Mouse (Mus musculus): Measurements from ENCODE around the gene Slc10a7. TPM values are rescaled to one million over a fixed set of nuclear protein-coding genes. Genes with fewer than 3 reads are reported as not detected.
"Not testable (repeated sequence)": the region's sequence is repeated elsewhere in the genome, so short reads cannot be mapped to it uniquely, and the experiment has no call there.

The Slc10a7 gene
- polyA plus RNA-seq, 1 experiment: 3.6 TPM

GRCm38 (mm10) chr8:78545153-78545817 lies 36.1 kb downstream of the Slc10a7 start:
- DNase-seq (ENCODE audit: extremely low spot score in 1 of 2, low spot score in 1 of 2): not testable (repeated sequence)

DNA sequence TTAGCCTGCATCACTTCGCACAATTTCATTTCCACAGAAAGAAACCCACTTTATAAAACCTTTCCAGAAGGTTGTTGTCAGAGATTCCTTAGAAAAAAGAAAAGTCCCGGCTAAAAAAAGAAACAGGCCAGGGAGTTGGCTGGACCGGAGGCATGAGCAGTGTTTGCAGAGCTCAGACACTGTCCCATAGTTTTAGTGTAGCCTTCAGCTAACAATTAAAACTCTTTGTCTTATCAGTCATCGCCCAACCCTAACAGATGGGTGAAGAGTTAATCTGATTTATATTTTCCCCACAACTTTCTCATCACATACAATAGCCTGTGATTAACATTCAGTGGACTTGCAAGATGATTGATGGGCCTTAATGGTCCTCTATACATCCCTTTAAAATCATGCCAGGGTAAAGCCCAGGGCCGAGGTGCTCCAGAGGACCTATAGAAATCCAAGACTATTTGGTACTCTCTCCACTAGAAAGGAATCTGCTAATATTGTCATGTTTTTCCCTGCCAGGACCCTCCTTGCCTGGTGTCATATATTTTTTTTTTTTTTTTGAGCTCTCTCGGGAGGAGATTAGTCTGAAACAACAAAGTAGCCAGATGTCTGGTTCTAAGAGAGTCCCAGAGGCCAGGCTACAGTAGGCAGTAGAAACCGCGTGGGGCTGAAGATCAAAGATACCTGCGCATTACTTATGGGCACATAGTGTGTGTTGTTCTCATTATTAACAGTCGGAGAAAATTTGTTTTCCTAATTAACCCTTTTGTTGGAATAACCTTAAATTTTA lies 41.0 kb downstream of the Slc10a7 start:
- no peak for DNase-seq (ENCODE audit: extremely low spot score in 1 of 2, low spot score in 1 of 2)

- DNase-seq (ENCODE audit: extremely low spot score in 1 of 2, low spot score in 1 of 2): no peak
Measured at GRCm38 (mm10) chr8:78550752-78551134, 41.6 kb downstream of the Slc10a7 start.

GRCm38 (mm10) chr8:78555817-78556216 lies 46.7 kb downstream of the Slc10a7 start:
- no peak for DNase-seq (ENCODE audit: extremely low spot score in 1 of 2, low spot score in 1 of 2)

DNA sequence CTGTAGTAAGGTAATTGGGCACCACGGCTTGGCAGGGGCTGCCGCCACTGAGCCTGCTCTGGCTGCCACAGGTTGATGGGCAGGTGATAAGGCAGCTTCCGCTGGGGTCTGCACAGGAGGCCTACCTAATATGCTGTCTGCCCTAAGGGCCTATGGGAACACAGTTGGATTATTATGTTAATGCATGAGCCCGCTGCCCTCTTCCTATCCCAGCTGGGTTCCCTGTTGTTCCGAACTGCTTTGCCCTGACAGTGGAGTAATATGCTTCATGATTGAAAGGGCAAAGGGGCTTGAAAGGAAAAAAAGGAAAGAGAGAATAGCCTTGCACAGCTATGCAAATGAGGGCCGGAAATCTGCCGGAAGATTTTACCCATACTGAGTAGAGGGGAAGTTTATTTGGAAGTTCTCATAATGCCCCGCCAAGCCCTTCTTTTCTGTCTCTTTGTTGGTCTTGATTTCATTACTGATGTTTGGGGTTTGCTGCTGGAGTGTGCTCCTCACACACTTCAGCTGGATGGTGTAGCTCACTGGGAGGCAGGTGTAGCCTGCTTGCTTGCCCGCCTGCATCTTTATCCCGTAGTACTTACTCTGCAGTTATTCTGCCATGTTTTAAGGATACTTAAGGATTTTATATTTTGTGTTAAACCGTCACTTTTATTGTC lies 47.8 kb downstream of the Slc10a7 start:
- no peak for DNase-seq (ENCODE audit: extremely low spot score in 1 of 2, low spot score in 1 of 2)

DNA sequence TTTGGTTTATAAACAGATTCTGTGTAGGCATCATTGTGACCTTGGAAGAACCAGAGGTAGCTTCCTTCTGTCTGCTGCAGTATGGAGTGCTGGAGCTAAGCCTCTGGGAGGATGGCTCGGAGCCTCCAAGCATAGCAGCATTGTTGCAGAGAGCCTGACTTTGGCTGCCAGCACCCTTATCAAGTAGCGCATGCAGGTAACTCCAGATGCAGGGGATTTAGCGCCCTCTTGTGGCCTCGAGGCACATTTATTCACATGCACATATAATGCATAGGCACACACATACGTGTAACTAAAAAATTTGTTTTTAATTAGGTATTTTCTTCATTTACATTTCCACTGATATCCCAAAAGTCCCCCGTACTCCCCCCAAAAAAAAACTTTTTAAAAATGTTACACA lies 52.5 kb downstream of the Slc10a7 start:
- DNase-seq (ENCODE audit: extremely low spot score in 1 of 2, low spot score in 1 of 2): no peak

DNA sequence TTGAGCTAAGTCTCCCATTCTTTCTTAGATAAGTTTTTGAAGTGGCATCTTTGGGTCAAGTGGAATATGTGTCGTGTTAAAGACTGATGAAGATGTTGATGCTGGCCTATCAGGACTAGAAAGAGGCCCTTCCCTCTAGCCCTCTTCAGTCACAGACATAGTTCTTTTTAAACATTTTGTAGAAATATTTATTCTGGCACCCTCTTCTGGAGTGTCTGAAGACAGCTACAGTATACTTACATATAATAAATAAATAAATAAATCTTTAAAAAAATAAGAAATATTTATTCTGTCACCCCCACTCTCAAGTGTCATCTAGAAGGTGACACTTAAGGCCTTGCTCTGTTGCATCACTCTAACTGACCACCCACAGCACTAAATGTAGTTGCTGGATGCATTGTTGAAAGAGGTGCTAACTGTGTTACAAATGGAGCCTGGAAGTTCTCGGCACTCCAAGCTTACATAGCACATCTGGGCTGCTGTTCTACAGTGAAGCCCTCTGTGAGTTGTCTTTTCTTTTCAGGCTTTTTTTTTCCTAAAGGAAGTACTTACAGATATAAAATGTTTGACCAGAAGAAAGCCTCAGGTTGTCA lies 54.4 kb downstream of the Slc10a7 start:
- DNase-seq (ENCODE audit: extremely low spot score in 1 of 2, low spot score in 1 of 2): no peak

- no peak for DNase-seq (ENCODE audit: extremely low spot score in 1 of 2, low spot score in 1 of 2)
Measured at GRCm38 (mm10) chr8:78564200-78564599, 55.1 kb downstream of the Slc10a7 start.

DNA sequence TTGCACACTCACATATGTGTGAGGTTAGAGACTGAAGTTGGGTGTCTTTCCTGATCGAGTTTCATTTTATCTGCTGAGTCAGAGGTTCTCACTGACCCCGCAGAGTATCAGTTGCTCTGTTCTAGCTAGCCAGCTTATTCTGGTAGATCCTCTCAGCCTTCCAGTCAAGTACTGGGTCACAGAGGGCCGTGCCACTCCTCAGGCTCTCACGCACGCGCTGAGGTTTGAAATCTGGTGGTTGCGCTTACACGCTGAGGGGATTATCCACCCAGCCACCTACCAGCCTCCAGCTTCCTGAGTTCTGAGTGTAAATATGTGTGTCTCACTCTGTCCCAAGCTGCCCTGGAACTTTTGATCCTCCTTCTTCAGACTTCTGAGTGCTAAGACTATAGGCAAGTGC lies 59.0 kb downstream of the Slc10a7 start:
- DNase-seq (ENCODE audit: extremely low spot score in 1 of 2, low spot score in 1 of 2): no peak

DNA sequence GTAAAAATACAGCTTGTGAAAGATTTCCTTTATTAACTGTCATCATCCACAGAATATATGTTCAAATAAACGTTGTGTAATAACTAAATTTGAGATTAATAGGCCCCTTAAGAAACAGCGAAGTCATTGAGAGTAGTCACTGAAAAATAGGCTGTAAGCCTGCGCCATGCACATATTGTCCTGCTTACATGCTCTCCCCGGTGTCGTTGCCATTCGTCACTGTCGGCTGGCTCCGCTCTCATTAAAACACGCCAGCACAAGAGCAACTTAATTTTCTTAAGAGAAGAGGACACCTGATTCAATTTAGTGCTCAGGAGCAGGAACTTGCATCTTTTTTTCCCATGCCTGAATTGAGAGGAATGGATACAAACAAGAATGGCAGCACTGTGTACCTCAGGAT lies 62.4 kb downstream of the Slc10a7 start:
- no peak for DNase-seq (ENCODE audit: extremely low spot score in 1 of 2, low spot score in 1 of 2)

DNA sequence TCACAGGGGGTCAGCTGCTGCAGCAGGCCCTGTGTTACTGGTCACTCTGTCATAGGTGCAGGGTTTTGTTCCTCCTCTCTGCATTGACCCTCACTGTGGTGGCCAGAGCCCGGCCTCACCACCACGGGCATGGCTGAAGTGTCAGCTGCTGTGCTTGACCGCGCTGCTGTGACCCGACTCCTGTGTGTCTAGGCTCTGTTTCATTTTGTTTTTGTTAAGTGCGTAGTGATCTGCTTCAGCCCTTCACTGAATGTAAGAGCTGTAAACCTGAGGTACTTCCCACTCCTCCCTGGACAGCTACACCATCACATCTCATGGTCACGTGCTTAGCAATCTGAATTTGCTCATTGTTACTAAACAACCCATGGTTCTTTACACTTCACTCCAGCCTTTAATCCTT lies 65.1 kb downstream of the Slc10a7 start:
- DNase-seq (ENCODE audit: extremely low spot score in 1 of 2, low spot score in 1 of 2): no peak

- DNase-seq (ENCODE audit: extremely low spot score in 1 of 2, low spot score in 1 of 2): no peak
Measured at GRCm38 (mm10) chr8:78577569-78577968, 68.4 kb downstream of the Slc10a7 start.

GRCm38 (mm10) chr8:78578036-78578435 lies 68.9 kb downstream of the Slc10a7 start:
- DNase-seq (ENCODE audit: extremely low spot score in 1 of 2, low spot score in 1 of 2): no peak

DNA sequence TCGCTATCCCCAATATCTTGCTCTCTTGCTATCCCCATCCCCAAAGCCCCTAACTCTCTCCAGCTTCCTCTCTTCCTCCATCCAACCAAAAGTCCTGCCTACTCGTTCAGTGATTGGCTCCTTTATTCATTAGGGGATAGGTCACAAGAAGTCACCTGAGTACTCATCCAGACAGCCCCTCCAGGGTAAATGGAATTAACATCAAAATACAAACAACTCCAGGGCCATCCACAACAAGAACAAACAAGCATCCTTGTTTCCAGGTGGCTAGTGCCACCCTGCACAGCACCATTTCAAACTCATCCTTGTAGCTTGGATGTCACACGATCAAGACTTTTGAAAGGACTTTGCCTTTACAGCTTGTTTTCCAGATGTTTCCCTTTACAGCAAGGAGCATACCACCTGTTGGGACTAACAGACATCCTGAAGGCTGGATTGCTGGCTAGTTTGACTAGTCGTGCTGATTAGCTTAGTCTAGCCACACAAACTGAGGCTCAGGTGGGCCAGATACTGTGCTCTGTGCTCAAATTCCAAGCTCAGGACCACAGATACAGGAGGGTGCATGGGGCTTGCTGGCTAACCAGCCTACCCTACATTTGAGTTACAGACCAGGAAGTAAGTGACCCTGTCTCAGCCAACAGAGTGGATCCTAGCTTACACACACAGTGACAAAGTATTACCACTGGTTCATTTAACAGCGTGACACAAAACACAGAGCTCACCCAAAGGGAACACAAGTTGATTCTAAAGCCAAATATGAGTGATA lies 75.0 kb downstream of the Slc10a7 start:
- DNase-seq (ENCODE audit: extremely low spot score in 1 of 2, low spot score in 1 of 2): no peak

DNA sequence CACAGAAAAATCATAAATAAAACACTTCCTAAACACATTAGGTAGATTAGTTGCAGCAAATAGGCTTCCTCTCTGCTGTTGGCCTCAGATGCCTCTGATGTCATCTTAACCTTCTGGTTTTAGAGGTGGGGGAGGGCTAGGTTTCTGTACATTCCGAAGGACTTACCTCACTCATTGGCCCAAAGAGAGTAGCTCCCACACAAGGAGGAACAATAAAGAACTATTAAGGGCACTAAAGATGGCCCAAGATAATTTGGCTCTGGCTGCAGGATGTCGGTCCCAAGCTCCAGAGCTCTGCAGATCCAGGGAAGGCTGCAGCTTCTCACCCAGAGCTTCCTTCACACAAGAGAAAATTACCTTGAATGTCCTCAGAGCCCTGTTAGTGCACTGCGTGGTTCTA lies 75.7 kb downstream of the Slc10a7 start:
- no peak for DNase-seq (ENCODE audit: extremely low spot score in 1 of 2, low spot score in 1 of 2)

GRCm38 (mm10) chr8:78595481-78595908 lies 86.3 kb downstream of the Slc10a7 start:
- no peak for DNase-seq (ENCODE audit: extremely low spot score in 1 of 2, low spot score in 1 of 2)

- no peak for DNase-seq (ENCODE audit: extremely low spot score in 1 of 2, low spot score in 1 of 2)
Measured at GRCm38 (mm10) chr8:78598237-78598636, 89.1 kb downstream of the Slc10a7 start.

GRCm38 (mm10) chr8:78603084-78603483 lies 93.9 kb downstream of the Slc10a7 start:
- no peak for DNase-seq (ENCODE audit: extremely low spot score in 1 of 2, low spot score in 1 of 2)

- no peak for DNase-seq (ENCODE audit: extremely low spot score in 1 of 2, low spot score in 1 of 2)
Measured at GRCm38 (mm10) chr8:78604426-78604825, 95.3 kb downstream of the Slc10a7 start.

DNA sequence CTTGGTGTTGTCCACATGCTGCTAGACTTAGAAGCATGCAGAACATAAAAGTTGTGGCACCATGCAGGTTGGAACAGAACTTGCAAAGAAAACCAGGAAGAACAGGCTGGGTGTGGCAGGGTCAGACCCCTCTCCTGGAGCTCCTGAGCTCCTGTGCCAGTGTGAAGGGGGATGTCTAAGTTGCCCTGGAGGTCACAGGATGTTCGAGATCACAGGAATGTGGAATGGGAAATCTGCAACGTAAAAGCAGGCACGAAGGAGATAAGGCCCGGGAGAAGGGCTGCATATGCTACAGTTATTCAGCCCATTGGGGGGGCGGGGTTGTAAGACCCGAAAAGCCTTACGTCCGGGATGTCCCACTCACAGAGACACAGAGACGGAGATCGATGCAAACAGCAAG lies 100.2 kb downstream of the Slc10a7 start:
- no peak for DNase-seq (ENCODE audit: extremely low spot score in 1 of 2, low spot score in 1 of 2)

- no peak for DNase-seq (ENCODE audit: extremely low spot score in 1 of 2, low spot score in 1 of 2)
Measured at GRCm38 (mm10) chr8:78611019-78611418, 101.9 kb downstream of the Slc10a7 start.
